Mouse (Mus musculus): ENCODE data around the gene Rbm20.
"Not testable (repeated sequence)": the region's sequence is repeated elsewhere in the genome, so short reads cannot be mapped to it uniquely, and the experiment has no call there.

Rbm20 gene

GRCm38 (mm10) chr19:53676718-53677634, at the start of gene Rbm20:
Rbm20 (plus strand) TSS chr19:53677306.
- peak in 1 of 2 experiments; percentile 21 for DNase-seq (ENCODE audit: low spot score in 2 of 2)

- no peak for DNase-seq (ENCODE audit: low spot score in 2 of 2)
These were observed 39.1 kb upstream of the Rbm20 start for GRCm38 (mm10) chr19:53638041-53638440.

DNA sequence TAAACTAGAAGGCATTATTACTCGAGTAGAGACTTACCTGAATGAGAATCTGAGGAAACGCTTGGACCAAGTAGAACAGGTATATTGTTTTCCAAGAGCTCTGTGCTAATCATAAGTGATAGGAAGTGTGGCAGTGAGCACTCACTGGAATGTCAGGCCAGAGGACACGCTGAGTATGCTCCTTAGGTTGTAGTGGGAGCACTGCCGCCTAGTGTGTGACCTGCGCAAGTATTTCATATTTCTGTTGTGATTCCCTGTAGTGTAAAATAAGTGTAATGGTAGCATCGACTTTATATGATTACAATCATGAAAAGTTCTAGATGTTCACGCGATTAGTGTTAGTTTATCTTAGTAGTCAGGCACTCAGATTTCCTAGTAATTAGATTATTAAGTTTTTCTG, 38.4 kb upstream of the Rbm20 start:
- no peak for DNase-seq (ENCODE audit: low spot score in 2 of 2)

GRCm38 (mm10) chr19:53644020-53644595, 33.0 kb upstream of the Rbm20 start:
- no peak for DNase-seq (ENCODE audit: low spot score in 2 of 2)

GRCm38 (mm10) chr19:53647301-53647700, 29.8 kb upstream of the Rbm20 start:
- no peak for DNase-seq (ENCODE audit: low spot score in 2 of 2)

GRCm38 (mm10) chr19:53648056-53648455, 29.1 kb upstream of the Rbm20 start:
- DNase-seq (ENCODE audit: low spot score in 2 of 2) = no peak

GRCm38 (mm10) chr19:53648802-53649236, 28.3 kb upstream of the Rbm20 start:
- DNase-seq (ENCODE audit: low spot score in 2 of 2) = peak; percentile 60 to 77

DNA sequence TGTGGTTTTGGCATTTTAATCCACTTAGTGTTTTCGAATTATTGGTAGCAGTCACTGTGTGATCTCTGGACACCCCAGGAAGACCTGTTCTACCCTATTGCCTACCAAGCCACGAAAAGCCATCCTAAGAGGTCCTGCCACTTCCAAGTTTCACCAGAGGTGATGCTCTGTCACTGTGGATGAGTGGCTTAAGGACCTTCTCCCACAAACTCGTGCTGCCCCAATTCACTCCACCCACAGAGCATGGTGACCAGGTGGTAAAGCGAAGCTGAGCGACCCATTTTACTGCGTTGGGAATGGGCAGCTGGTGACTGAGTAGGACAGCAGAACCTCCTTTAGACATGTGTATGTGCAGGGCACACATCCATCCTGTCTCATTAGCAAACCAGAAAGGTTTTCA, 27.7 kb upstream of the Rbm20 start:
- no peak for DNase-seq (ENCODE audit: low spot score in 2 of 2)

DNA sequence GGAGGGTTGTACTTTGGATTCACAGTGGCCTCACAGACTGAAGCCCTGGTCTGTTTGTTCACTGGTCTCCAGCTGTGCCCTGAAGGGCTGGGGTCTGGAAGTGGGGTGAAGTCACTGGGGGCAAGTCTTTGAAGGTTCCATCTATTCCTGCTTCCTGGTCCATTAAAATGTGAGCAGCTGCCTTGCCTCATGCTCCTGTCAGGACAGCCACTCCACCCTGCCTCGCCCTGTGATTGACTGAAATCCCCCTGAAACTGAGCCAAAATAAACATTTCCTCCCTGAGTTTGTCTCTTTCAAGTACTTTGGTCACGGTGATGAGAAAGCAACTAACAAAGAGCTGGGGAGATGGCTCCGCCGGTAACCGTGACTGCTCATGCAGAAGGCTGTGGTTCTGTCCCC, 27.3 kb upstream of the Rbm20 start:
- DNase-seq (ENCODE audit: low spot score in 2 of 2) = no peak

GRCm38 (mm10) chr19:53650921-53651320, 26.2 kb upstream of the Rbm20 start:
- no peak for DNase-seq (ENCODE audit: low spot score in 2 of 2)

DNA sequence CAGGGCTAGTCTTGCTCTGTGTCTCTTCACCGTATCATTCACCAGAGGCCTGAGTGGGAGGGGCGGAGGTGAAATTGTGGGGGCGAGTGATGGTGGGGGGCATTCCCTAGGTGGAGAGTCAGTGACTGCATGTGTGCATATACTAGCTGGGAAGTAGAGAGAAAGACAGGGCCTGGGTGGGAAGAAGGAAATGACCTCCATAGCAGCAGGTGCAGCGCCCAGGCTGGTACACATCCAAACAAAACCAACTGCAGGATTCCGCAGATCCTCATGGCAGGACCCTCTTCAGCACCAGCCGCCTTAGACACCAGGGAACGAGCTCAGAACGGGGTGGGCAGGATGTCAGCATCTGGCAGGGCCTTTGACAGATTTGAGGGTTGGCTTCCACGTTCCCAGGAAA, 24.8 kb upstream of the Rbm20 start:
- no peak for DNase-seq (ENCODE audit: low spot score in 2 of 2)

- DNase-seq (ENCODE audit: low spot score in 2 of 2) = no peak
These were observed 23.3 kb upstream of the Rbm20 start for GRCm38 (mm10) chr19:53653624-53654467.

DNA sequence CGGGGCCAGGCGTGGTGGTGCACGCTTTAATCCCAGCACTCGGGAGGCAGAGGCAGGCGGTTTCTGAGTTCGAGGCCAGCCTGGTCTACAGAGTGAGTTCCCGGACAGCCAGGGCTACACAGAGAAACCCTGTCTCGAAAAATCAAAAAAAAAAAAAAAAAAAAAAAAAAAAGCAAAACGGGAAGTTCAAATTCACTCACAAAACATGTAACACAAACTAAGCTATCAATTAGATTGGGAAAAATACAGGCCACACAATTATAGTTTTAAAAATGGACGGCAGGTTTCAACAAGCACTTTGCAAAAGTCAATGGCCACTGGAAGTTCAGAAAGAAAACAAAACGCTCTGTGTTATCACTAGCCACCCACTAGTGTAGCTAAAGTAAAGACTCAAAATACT, 20.7 kb upstream of the Rbm20 start:
- not testable (repeated sequence) for DNase-seq (ENCODE audit: low spot score in 2 of 2)

DNA sequence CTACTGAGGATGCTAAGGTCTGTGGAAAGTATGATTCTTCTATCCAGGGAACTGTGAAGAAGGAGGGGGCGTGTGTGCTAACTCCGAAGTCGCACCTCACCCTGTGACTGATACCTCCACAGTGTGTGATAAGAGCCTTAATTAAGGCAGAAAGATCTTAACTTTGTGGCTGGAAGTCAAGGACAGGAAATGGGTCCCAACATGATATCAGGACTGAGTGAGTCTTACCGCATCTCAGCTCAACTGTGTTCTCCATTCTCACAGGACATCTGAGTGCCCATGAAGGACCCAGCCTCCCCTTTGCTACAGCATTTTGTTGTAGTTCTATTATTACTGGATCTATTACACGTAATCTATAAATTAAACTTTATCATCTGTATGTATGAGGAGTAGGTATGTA, 19.7 kb upstream of the Rbm20 start:
- DNase-seq (ENCODE audit: low spot score in 2 of 2) = no peak

GRCm38 (mm10) chr19:53660722-53661420, 16.2 kb upstream of the Rbm20 start:
- no peak for DNase-seq (ENCODE audit: low spot score in 2 of 2)

GRCm38 (mm10) chr19:53661938-53662722, 15.0 kb upstream of the Rbm20 start:
- no peak for DNase-seq (ENCODE audit: low spot score in 2 of 2)

DNA sequence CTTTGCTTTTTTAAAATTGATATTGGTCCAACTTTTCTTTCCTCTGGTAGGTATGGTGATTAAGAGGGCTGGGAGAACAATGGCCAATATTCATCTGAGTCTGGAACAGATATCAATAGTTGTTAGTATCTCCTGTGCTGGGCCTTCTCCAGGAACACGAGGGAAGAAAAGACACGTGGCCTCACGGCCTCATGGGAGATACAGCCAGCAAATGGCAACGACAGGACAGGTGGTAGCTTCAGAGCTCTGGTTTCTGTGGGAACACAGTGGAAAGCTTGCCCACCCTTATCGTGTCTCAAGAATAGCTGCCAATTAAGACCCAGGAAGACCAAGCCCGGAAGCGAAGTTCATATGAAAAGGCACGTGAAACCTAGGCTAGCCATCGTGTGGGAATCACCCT, 12.3 kb upstream of the Rbm20 start:
- no peak for DNase-seq (ENCODE audit: low spot score in 2 of 2)

- DNase-seq (ENCODE audit: low spot score in 2 of 2) = no peak
These were observed 11.7 kb upstream of the Rbm20 start for GRCm38 (mm10) chr19:53665391-53665790.

- DNase-seq (ENCODE audit: low spot score in 2 of 2) = no peak
These were observed 10.4 kb upstream of the Rbm20 start for GRCm38 (mm10) chr19:53666708-53667107.

GRCm38 (mm10) chr19:53668821-53669220, 8.3 kb upstream of the Rbm20 start:
- DNase-seq (ENCODE audit: low spot score in 2 of 2) = no peak

GRCm38 (mm10) chr19:53670625-53671141, 6.4 kb upstream of the Rbm20 start:
- no peak for DNase-seq (ENCODE audit: low spot score in 2 of 2)
